Mouse (Mus musculus) E14TG2a.4 (cell line): ENCODE measurements at regions not wholly inside any gene's neighbourhood (a gene's known extent, or its start where the extent isn't known, plus 50 kb on each side); places are given as distances from the start of the nearest gene placed in this dataset.

Experiments
- CTCF ChIP-seq: conservative IDR thresholded peaks from 2 replicates; pipeline ENCODE4 v1.5.1; 2014; ENCODE audit warnings: low read length
- POU5F1 ChIP-seq: IDR thresholded peaks from 2 replicates; pipeline ENCODE4 v1.6.1; 2014; ENCODE audit warnings: low read length, borderline replicate concordance

- TF ChIP-seq CTCF = no peak
- no peak for TF ChIP-seq POU5F1
Observed at GRCm38 (mm10) chr8:98566661-98567060, 849.6 kb downstream of the Cdh8 start.
